Mouse (Mus musculus) lung, adult 2 months (tissue): ENCODE measurements around the gene Ighmbp2. TPM values are rescaled to one million over a fixed set of nuclear protein-coding genes. Genes with fewer than 3 reads are reported as not detected.
A peak's percentile ranks its signal among the peaks of the same experiment; 100 is the strongest.

Experiments used
- DNase-seq: peaks from one replicate; pipeline ENCODE4 v3.0.0; 2022
- H3K4me1 ChIP-seq: fragments of 200-500 bp; 2 replicates; pipeline ENCODE4 v1.6.1; 2011; ENCODE audit warnings: low read length; ENCODE audit not compliant: control insufficient read depth, insufficient read depth
- H3K4me3 ChIP-seq: fragments of 200-500 bp; replicated peaks from 2 replicates; pipeline ENCODE3; 2011; ENCODE audit warnings: low read depth, mild to moderate bottlenecking, control low read depth, low read length; ENCODE audit errors: extremely low read depth
- CTCF ChIP-seq: fragments of 200-500 bp; IDR thresholded peaks from 2 replicates; pipeline ENCODE4 v1.5.1; 2011; ENCODE audit warnings: mild to moderate bottlenecking, low read length, control low read depth; ENCODE audit not compliant: insufficient read depth
- POLR2A ChIP-seq: fragments of 200-500 bp; IDR thresholded peaks from 2 replicates; pipeline ENCODE4 v1.6.1; 2011; ENCODE audit warnings: low read depth, mild to moderate bottlenecking, control low read depth, low read length, borderline replicate concordance; ENCODE audit errors: extremely low read depth
- whole genome bisulfite sequencing: fragments of 180-500 bp; shearing (Covaris S2); methylation state at CpG from one replicate; pipeline ENCODE4 v1.1.7; 2018; 5-methylcytosine and 5-hydroxymethylcytosine counted together
- polyA plus RNA-seq: library from polyadenylated mRNA; depleted of rRNA; stranded (reverse); fragments of >200 nt; gene quantifications from 2 replicates; pipeline ENCODE4 v1.2.3, GENCODE M21; 2012

The Ighmbp2 gene
- polyA plus RNA-seq, 1 experiment = 7.5 TPM

DNA sequence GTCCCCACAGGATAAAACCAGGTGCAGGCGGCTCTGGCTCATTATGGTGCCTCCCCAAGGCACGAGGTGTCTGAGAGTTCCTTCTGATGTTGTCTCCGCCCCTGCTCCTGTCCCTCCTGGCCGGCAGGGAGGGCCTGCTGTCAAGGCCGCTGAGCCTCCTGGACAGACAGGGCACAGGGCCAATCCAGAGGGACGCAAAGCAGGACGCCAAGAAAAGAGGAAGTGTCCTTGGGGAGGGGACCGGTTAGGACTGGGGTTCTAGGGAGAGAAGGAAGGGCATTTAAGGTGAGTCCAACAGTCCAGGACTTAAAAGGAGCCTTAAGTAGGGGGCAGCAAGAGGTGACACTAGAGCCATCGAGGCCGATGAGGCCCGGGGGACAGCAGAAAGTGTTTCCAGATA is 38.8 kb upstream of the Ighmbp2 start:
- H3K4me3 ChIP-seq = peak overlapping the region; percentile 81
- DNase-seq = peak; percentile 74
- peaks cover 13% of the 10 kb centered on the region for H3K4me1 ChIP-seq
- 2% methylated on average over 11 of the region's 11 CpGs for WGBS
- no peak for TF ChIP-seq CTCF
- no peak for TF ChIP-seq POLR2A

- DNase-seq = peak; percentile 5
- H3K4me3 ChIP-seq = no peak overlapping the region
- TF ChIP-seq CTCF = peak; percentile 50
- no peak for TF ChIP-seq POLR2A
- 74% methylated on average over 3 of the region's 3 CpGs for WGBS
- H3K4me1 ChIP-seq = peaks cover 7% of the 10 kb centered on the region
Observed at GRCm38 (mm10) chr19:3320801-3321200, 38.0 kb upstream of the Ighmbp2 start.

DNA sequence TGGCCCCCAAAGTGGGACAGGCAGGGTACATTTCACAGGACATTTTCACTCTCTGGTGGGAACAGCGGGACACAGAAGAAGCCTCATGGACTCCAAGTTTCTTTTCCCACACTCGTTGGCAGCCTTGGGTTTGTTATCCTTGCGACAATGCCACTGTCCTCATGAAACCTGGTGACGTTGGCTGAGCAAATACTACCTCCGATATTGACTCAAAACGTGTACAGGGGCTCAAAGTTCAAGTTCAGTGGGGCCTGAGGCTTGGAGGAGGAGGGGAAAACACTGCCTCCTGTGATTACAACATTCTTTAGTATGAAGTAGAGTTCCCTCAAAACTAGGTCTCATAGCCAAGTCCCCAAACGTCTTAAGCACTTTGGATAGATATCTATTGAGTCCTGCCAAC is 37.3 kb upstream of the Ighmbp2 start:
- no peak for DNase-seq
- Histone ChIP-seq H3K4me1 (peaks cover 7% of the 10 kb centered on the region), H3K4me3 (no peak overlapping the region)
- TF ChIP-seq POLR2A (no peak), CTCF (no peak)
- 53% methylated on average over 7 of the region's 7 CpGs for WGBS

GRCm38 (mm10) chr19:3319341-3319740 is 36.5 kb upstream of the Ighmbp2 start:
- DNase-seq = no peak
- Histone ChIP-seq H3K4me1 (peaks cover 7% of the 10 kb centered on the region), H3K4me3 (no peak overlapping the region)
- WGBS = 70% methylated on average over 2 of the region's 2 CpGs
- TF ChIP-seq POLR2A = no peak
- TF ChIP-seq CTCF = no peak

- Histone ChIP-seq H3K4me3 (no peak overlapping the region), H3K4me1 (no peaks in the 10 kb centered on the region)
- no peak for TF ChIP-seq POLR2A
- TF ChIP-seq CTCF = no peak
- 58% methylated on average over 16 of the region's 16 CpGs for WGBS
- DNase-seq = no peak
Observed at GRCm38 (mm10) chr19:3307175-3307949, 24.5 kb upstream of the Ighmbp2 start.

DNA sequence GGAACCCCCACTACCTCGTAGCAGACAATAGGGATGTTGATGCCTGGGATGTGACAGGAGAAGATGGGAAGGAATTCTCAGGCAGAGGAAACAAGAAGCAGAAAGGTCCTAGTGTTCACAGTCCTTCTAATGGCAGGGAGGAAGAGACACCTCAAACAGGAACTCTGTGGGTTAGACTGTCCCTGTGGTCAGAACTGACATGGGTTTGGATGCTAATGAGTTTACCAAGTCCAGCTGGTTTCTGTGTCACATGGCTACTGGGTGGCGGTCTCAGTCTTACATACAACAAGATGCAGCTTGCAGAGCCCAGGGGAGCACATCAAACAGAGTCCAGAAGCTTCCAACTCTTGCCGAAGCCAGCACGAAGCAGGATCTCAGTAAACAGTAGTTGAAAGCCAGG is 21.2 kb upstream of the Ighmbp2 start:
- DNase-seq = no peak
- TF ChIP-seq POLR2A (no peak), CTCF (no peak)
- Histone ChIP-seq H3K4me3 (no peak overlapping the region), H3K4me1 (no peaks in the 10 kb centered on the region)
- WGBS = 53% methylated on average over 4 of the region's 4 CpGs

- Histone ChIP-seq H3K4me3 (no peak overlapping the region), H3K4me1 (no peaks in the 10 kb centered on the region)
- DNase-seq = no peak
- TF ChIP-seq CTCF = no peak
- TF ChIP-seq POLR2A = no peak
- 83% methylated on average over 7 of the region's 7 CpGs for WGBS
Observed at GRCm38 (mm10) chr19:3297775-3298174, 15.0 kb upstream of the Ighmbp2 start.

DNA sequence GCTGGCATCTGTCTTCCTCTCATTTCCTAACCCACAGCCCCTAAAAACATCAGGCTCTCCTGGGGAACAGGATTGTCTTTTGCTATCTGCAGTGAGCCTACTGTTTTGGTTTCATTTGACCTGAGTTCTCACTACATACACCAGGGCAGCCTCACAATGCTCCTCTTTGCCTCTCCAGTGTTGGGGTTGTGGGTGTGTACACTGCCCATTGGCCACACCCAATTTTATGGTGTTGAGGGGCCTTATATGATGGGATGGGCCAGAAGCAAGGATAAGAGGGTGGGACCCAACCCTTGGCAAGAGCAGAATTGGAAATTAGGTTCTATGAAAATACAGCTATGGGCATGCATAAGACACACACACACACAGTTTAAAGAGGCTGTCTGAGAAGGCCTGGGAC is 14.2 kb upstream of the Ighmbp2 start:
- TF ChIP-seq POLR2A = no peak
- TF ChIP-seq CTCF = no peak
- H3K4me3 ChIP-seq = no peak overlapping the region
- DNase-seq = no peak
- H3K4me1 ChIP-seq = no peaks in the 10 kb centered on the region

GRCm38 (mm10) chr19:3295245-3295644 is 12.4 kb upstream of the Ighmbp2 start:
- no peak overlapping the region for H3K4me3 ChIP-seq
- no peaks in the 10 kb centered on the region for H3K4me1 ChIP-seq
- no peak for DNase-seq
- no peak for TF ChIP-seq POLR2A
- TF ChIP-seq CTCF = no peak
- 89% methylated on average over 6 of the region's 6 CpGs for WGBS

DNA sequence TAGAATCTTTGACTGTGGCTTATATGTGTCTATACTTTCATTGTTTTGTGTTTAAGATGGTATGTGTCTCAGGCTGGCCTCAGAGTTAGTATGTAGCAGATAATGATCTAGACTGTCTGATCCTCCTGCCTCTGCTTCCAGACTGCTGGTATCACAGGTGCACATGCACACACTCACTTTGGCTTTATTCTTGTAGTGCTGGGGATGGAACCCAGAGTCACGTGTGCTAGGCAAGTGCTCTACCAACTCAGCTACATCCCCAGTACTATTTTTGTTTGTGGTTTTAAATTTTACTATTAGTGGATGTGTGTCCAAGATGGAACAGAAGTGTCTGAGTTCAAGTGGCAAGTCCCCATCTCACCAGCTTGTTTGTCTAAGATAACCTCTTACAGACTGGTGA is 10.2 kb upstream of the Ighmbp2 start:
- DNase-seq = no peak
- TF ChIP-seq POLR2A (no peak), CTCF (no peak)
- Histone ChIP-seq H3K4me1 (no peaks in the 10 kb centered on the region), H3K4me3 (no peak overlapping the region)
- WGBS = 87% methylated on average over 1 of the region's 1 CpGs

DNA sequence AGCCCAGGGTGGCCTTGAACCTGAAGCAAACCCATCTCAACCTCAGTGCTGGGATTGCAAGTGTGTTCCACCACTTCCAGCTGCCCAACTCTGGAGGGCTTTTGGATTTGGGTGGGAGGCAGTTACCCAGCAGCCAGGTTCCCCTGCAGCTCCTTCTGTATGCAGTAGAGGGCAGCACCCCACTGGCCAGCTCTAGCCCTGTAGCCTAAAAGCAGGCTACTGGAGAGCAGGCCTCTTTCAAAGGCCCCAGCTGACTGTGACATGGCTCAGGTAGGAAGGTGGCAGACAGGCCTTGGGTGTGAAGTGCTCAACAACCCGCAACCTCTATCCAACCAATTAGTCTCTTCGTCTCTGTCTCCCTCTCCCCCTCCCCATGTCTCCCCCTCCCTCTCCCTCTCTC is 9.2 kb upstream of the Ighmbp2 start:
- 79% methylated on average over 2 of the region's 2 CpGs for WGBS
- TF ChIP-seq CTCF (peak; percentile 84), POLR2A (no peak)
- Histone ChIP-seq H3K4me3 (no peak overlapping the region), H3K4me1 (no peaks in the 10 kb centered on the region)
- DNase-seq = peak; percentile 56
